Mouse (Mus musculus): ENCODE data around the gene Gm10647.

DNA sequence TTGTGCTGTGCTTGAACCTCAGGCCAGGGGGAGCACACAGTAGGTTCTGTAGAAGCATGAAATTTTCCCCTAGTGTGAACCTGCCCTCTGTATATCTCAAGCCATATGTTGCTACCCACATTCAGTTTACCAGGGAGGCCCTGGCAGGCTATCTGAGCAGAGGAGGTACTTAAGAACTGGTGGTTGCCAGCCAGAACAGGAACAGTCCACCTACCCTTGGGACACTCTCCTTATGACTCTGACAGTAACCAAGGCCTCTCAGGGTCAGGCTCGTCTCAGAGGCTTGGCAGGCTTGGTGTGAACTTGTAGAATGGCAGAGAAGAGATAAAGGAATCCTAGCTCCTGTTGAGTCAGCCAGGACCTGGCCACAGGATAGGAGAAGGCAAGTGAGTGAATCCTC is 35.8 kb upstream of the Gm10647 start:
- TF ChIP-seq CTCF (conservative IDR thresholded peaks at IDR 0.05; ENCODE audit: low read length) (no peak), NANOG (IDR thresholded peaks at IDR 0.05; ENCODE audit: borderline replicate concordance, low read length) (no peak)
